Mouse (Mus musculus) kidney, embryonic 16.5 days (tissue): Measurements from ENCODE around the gene Gls. TPM values are rescaled to one million over a fixed set of nuclear protein-coding genes. Genes with fewer than 3 reads are reported as not detected.
A peak's percentile ranks its signal among the peaks of the same experiment; 100 is the strongest.

Experiments
- ATAC-seq: fragments of 200-750 bp; cut with Nextera tagmentation; 2 replicates; pipeline ENCODE4 v1.8.0; 2017; ENCODE audit warnings: moderate TSS enrichment; ENCODE audit not compliant: low FRiP score, low TSS enrichment
- H3K27ac ChIP-seq: fragments of 300-500 bp; sonication (generic); 2 replicates; pipeline ENCODE4 v1.5.1; 2014; ENCODE audit warnings: low read length
- H3K27me3 ChIP-seq: fragments of 300-500 bp; sonication (generic); 2 replicates; pipeline ENCODE4 v1.6.1; 2014; ENCODE audit warnings: low read length, control low read depth, mixed read lengths; ENCODE audit not compliant: insufficient read depth
- H3K36me3 ChIP-seq: fragments of 300-500 bp; sonication (generic); 2 replicates; pipeline ENCODE4 v1.6.1; 2014; ENCODE audit warnings: low read length, control low read depth, mixed read lengths; ENCODE audit not compliant: insufficient read depth
- H3K4me1 ChIP-seq: fragments of 300-500 bp; sonication (generic); 2 replicates; pipeline ENCODE4 v1.6.1; 2014; ENCODE audit warnings: low read length, control low read depth, mixed read lengths; ENCODE audit not compliant: insufficient read depth
- H3K4me2 ChIP-seq: fragments of 300-500 bp; sonication (generic); replicated peaks from 2 replicates; pipeline ENCODE4 v1.6.1; 2014; ENCODE audit warnings: low read depth, low read length
- H3K4me3 ChIP-seq: fragments of 300-500 bp; sonication (generic); 2 replicates; pipeline ENCODE4 v1.5.1; 2014; ENCODE audit warnings: mild to moderate bottlenecking, low read length
- H3K9ac ChIP-seq: fragments of 300-500 bp; sonication (generic); replicated peaks from 2 replicates; pipeline ENCODE4 v1.6.1; 2014; ENCODE audit warnings: low read length
- H3K9me3 ChIP-seq: fragments of 300-500 bp; sonication (generic); 2 replicates; pipeline ENCODE4 v1.6.1; 2016; ENCODE audit warnings: low read length, control low read depth
- WGBS: fragments of 180-500 bp; shearing (Covaris S2); extraction: QIAGEN DNeasy Blood & Tissue Kit; methylation state at CpG from one replicate; pipeline ENCODE4 v1.1.7; 2014; 5-methylcytosine and 5-hydroxymethylcytosine counted together
- polyA plus RNA-seq: library from polyadenylated mRNA; unstranded; fragments of >200 nt; fragmentation: Nextera tagmentation; extraction: Ambion mirVana; gene quantifications from 2 replicates; pipeline ENCODE4 v1.2.1, GENCODE M21; 2015

The Gls gene
- polyA plus RNA-seq, 1 experiment from 2014 or later, result 18.9 TPM

DNA sequence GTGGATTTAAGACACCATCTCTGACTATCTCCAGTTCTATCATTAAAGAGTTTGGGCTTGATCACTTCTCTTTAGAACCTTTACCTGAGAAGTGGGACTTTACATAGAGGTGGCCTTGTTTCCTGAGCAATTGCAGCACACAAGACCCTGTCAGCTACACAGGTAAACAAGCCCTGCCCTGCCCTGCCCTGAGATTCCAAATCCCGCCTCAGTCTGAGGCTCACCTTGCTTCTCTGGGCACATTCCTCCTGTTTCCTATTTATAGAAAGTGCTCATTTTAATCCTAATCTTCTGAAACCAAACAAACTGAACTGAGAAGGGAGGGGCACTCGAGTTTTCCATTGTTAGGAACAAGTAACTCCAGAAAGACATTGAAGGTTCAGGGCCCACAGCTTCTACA lies 19.4 kb upstream of the Gls start:
- WGBS, result 77% methylated on average over 2 of the region's 2 CpGs
- Histone ChIP-seq H3K9ac (no peak overlapping the region), H3K27ac (no peak overlapping the region), H3K9me3 (no peaks in the 10 kb centered on the region), H3K36me3 (no peaks in the 10 kb centered on the region), H3K4me2 (no peak overlapping the region), H3K4me3 (no peak overlapping the region), H3K4me1 (peaks cover 7% of the 10 kb centered on the region; the same call in 1 of the 2 replicates), H3K27me3 (no peaks in the 10 kb centered on the region)
- ATAC-seq, result no peak

DNA sequence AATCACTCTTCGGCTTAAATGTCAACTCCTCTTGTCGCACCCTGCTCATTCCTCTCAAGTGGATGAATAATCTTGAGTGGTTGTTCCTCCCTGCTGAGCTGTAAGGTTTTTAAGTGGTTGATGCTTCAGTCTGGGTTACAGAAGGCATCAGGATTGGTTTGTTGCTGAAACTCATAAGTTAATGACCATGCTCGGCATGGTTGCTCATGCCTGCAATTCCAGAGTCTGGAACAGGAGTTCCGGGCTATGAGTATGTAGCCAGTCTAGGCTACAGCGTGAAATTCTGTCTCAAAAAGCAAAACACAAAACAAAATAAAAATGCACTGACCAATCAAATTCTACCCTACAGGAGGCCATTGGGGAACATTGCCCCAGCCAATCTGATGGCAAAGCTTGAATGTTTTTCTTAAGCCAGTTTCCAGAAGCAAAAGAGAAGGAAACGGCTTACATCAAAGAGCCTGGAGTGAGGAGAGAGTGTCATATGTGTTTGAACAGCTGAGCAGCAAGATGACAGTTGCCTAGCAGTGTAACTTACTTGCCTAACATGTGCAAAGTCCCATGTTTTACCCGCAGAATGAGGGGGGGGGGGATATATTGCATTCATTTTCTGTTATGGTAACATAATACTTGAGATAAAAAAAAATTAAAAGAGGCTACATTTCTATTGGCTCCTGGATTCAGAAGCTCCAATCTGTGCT lies 18.2 kb upstream of the Gls start:
- Histone ChIP-seq H3K27me3 (no peaks in the 10 kb centered on the region), H3K4me3 (no peak overlapping the region), H3K36me3 (no peaks in the 10 kb centered on the region), H3K9me3 (no peaks in the 10 kb centered on the region), H3K4me2 (no peak overlapping the region), H3K9ac (no peak overlapping the region), H3K4me1 (peaks cover 7% of the 10 kb centered on the region; the same call in 1 of the 2 replicates), H3K27ac (0 out of 2 replicates have a peak overlapping the region, but pooled peaks have one; percentile 22)
- WGBS, result 34% methylated on average over 7 of the region's 7 CpGs
- ATAC-seq, result peak; percentile 87

DNA sequence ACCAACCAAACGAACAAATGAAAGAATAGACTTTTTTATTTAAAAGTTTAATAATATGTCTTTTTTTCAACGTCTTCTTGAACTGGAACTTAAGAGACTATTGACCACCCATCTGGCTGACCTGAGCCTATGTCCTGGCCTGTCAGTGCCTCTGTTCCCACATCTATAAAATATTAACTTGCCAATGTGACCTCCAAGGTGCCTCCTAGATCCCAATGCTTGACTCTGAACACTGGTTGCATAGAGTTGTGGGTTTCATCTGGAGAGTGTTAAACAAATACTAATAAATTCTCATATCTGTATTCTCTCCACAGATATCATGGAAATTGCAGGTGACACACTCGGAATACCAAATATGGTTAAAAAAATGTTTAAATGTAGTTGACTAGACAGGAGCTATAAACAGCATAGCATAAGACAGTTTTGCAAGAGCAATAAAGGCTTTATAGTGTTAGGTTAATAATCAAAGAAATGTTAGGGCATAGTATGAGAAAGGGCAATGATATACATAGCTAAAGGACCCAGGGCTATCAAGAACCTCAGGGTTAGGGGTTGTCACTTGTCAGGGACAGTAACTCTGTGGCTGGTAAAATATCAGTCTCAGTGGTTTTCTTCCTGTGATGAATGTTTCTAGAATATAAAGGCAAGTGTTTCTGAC lies 16.0 kb upstream of the Gls start:
- no peak overlapping the region for H3K27ac ChIP-seq
- 85% methylated on average over 3 of the region's 3 CpGs for WGBS
- ATAC-seq, result no peak

DNA sequence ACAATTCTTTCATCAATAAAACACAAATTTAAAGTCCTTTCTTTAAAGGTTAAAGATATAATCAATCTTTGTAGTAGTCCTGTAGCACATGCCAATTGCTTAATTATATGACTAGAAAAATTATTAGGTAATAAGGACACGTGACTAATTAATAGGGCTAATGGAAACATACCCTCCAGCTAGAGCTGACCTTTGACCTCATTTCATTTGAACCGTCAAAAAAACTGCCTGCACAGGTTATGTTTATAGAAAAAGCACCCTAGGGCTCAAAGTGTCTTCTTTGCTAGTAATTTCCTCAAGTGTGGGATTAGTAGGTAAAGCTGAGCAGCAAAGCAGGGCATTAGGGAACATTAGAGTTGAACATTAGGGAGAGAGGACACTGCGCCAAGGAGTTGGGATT lies 9.2 kb upstream of the Gls start:
- Histone ChIP-seq H3K9ac (no peak overlapping the region), H3K4me3 (no peak overlapping the region), H3K4me2 (no peak overlapping the region), H3K27ac (no peak overlapping the region), H3K36me3 (no peaks in the 10 kb centered on the region), H3K27me3 (no peaks in the 10 kb centered on the region), H3K9me3 (no peaks in the 10 kb centered on the region), H3K4me1 (no peaks in the 10 kb centered on the region)
- ATAC-seq, result no peak
- 57% methylated on average over 3 of the region's 3 CpGs for WGBS

More for the DNA sequence above, 16.0 kb upstream of the Gls start:
- H3K4me3 ChIP-seq, result no peak overlapping the region
- H3K9me3 ChIP-seq, result no peaks in the 10 kb centered on the region
- no peaks in the 10 kb centered on the region for H3K36me3 ChIP-seq
- H3K4me1 ChIP-seq, result peaks cover 7% of the 10 kb centered on the region; the same call in 1 of the 2 replicates
- H3K4me2 ChIP-seq, result no peak overlapping the region
- H3K27me3 ChIP-seq, result no peaks in the 10 kb centered on the region
- H3K9ac ChIP-seq, result no peak overlapping the region

DNA sequence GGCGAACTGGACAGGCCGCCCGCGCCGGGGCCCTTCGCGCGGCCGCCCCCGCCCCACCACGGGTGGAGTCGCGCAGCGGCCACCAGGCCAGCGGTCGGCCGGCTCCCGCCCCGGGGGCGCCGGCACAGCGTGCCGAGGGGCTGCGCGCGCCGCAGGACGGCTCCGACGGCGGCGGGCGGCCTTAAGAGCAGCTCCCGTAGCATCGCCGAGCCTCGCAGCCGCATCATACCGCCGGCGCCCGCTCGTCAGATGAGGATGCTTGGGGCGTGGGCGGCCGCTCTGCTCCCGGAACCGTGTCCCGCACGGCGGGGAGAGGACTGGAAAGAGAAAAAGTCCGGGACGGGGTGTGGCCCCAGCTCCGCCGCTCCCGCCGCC lies 279 bp downstream of the Gls start:
- Histone ChIP-seq H3K4me1 (peaks cover 15% of the 10 kb centered on the region), H3K27me3 (no peaks in the 10 kb centered on the region), H3K9me3 (no peaks in the 10 kb centered on the region), H3K9ac (peak overlapping the region; percentile 95), H3K4me3 (peak overlapping the region; percentile 93), H3K36me3 (no peaks in the 10 kb centered on the region), H3K4me2 (peak overlapping the region; percentile 76), H3K27ac (peak overlapping the region; percentile 95)
- 0% methylated on average over 35 of the region's 57 CpGs for WGBS
- ATAC-seq, result peak; percentile 81

DNA sequence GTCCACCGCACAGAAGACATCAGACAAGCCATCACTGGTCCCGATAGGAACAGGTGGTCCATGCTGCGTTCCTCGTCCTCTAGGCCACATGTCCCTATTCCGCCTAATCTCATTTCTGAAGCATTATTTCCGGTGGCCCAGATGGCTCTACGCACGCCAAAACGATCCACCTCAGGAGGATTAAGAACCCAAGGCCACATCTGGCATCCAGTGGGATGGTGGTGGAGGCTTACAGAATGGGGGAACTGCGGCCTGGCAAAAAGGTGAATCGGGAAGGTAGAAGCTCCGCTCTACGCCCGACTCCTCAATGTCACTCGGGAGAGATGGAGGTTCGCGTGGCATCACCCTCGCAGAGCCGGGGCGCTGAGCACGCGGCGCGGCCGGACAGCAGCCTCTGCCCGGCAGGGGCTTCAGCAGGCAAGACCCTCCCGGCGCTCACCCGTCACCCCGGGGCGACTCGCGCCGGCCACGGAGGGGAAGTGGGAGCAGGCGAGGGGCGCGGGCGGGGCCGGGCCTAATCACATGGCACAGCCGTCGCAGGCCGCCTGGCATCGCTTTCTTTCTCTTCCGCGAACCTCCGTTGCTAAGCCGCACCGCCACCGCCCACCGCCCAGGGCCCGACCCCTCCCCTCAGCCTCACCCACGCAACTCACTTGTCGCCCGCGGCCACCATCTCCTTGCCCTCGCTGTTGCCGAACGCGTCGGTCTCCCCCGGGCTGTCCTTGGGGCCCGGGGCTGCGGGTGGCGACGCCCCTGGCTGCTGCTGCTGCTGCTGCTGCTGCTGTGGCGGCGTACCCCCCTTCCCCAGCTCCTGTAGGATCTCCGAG lies 880 bp downstream of the Gls start:
- Histone ChIP-seq H3K9me3 (no peaks in the 10 kb centered on the region), H3K9ac (peak overlapping the region; percentile 95), H3K27ac (peak overlapping the region; percentile 95), H3K4me3 (peak overlapping the region; percentile 93), H3K4me2 (peak overlapping the region; percentile 76), H3K4me1 (peaks cover 15% of the 10 kb centered on the region), H3K27me3 (no peaks in the 10 kb centered on the region), H3K36me3 (no peaks in the 10 kb centered on the region)
- under 1% methylated on average over 57 of the region's 69 CpGs for WGBS
- peak; percentile 44 for ATAC-seq

DNA sequence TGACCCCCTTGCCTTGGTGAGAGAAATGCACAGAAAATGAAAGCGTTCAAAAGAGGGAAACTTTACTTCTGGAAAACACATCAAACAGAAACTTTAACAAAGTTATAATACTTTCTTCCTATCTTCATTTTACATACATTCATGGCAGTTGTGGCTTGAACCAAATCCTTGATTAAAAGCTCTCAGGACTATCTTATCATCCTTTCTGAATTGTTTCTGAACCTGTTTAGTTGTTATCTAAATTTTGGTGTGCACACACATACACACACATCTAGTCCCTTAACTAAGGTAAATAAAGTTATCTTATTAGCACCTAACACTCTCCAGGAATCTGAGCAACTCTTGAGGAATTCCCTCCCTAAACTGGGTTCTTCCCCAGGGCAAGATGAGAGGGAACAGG lies 2.6 kb downstream of the Gls start:
- no peaks in the 10 kb centered on the region for H3K36me3 ChIP-seq
- no peak for ATAC-seq
- peaks cover 15% of the 10 kb centered on the region for H3K4me1 ChIP-seq
- H3K27ac ChIP-seq, result no peak overlapping the region
- H3K4me2 ChIP-seq, result peak overlapping the region; percentile 76
- no peak overlapping the region for H3K4me3 ChIP-seq
- no peaks in the 10 kb centered on the region for H3K27me3 ChIP-seq
- WGBS, result 70% methylated on average over 1 of the region's 1 CpGs
- no peaks in the 10 kb centered on the region for H3K9me3 ChIP-seq
- no peak overlapping the region for H3K9ac ChIP-seq

DNA sequence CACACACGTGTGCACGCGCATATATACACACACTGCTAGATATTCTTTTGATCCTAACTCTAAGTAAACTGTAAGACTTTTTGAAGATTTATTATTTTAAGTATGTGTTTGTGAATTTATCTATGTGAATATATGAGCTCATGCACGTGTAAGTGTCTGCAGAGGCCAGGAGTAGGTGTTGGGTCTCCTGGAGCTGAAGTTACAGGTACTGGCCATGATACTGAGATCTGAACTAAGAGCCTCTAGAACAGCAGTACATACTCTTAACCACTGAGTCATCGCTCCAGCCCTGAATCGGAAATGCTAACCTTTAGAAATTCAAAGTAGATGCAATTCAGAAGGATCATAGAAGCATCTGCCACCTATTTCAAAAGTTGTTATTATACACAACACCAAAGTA lies 4.9 kb downstream of the Gls start:
- Histone ChIP-seq H3K9ac (no peak overlapping the region), H3K4me3 (no peak overlapping the region), H3K27ac (no peak overlapping the region), H3K27me3 (no peaks in the 10 kb centered on the region), H3K4me2 (no peak overlapping the region), H3K9me3 (no peaks in the 10 kb centered on the region), H3K36me3 (no peaks in the 10 kb centered on the region), H3K4me1 (peaks cover 15% of the 10 kb centered on the region)
- WGBS, result 92% methylated on average over 6 of the region's 6 CpGs
- no peak for ATAC-seq

DNA sequence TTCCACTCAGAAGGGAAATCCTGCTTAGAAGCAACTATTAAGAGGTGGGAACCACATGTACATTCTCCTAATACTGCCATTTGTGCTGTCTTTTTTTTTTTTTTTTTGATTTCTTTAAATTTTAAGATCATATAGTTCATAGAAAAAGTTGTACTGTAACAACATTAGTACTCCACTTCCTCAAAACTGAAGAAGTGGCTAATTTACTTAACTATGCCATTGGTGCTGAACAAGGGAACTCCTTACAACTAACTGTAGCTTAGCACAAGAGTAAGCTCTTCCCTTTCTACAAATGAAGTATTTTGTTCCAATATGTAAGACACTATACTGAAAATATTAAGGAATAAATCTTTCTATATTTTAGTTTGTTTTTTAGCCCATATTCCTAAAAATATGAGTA lies 6.6 kb downstream of the Gls start:
- Histone ChIP-seq H3K36me3 (no peaks in the 10 kb centered on the region), H3K27ac (no peak overlapping the region), H3K9ac (no peak overlapping the region), H3K27me3 (no peaks in the 10 kb centered on the region), H3K4me1 (peaks cover 14% of the 10 kb centered on the region), H3K4me3 (no peak overlapping the region), H3K9me3 (no peaks in the 10 kb centered on the region), H3K4me2 (no peak overlapping the region)
- no peak for ATAC-seq
